Mouse (Mus musculus) ES-Bruce4 (cell line): ENCODE data around the gene Rab40b.

Experiments used
- CTCF ChIP-seq: IDR thresholded peaks from one replicate; pipeline ENCODE4 v1.8.1; 2011; ENCODE audit warnings: low read depth, low read length
- EP300 ChIP-seq: IDR thresholded peaks from 2 replicates; pipeline ENCODE4 v1.6.1; 2011; ENCODE audit warnings: low read depth, low read length; ENCODE audit not compliant: insufficient read depth
- POLR2A ChIP-seq: IDR thresholded peaks from one replicate; pipeline ENCODE4 v1.8.1; 2011; ENCODE audit warnings: low read length; ENCODE audit not compliant: insufficient read depth

- no peak for TF ChIP-seq CTCF
- no peak for TF ChIP-seq POLR2A
- TF ChIP-seq EP300, result no peak
These were observed 45.3 kb upstream of the Rab40b start for GRCm38 (mm10) chr11:121433397-121433796.
